11 mouse cellular contexts compared by ENCODE assay signal in the genomic region with DNA sequence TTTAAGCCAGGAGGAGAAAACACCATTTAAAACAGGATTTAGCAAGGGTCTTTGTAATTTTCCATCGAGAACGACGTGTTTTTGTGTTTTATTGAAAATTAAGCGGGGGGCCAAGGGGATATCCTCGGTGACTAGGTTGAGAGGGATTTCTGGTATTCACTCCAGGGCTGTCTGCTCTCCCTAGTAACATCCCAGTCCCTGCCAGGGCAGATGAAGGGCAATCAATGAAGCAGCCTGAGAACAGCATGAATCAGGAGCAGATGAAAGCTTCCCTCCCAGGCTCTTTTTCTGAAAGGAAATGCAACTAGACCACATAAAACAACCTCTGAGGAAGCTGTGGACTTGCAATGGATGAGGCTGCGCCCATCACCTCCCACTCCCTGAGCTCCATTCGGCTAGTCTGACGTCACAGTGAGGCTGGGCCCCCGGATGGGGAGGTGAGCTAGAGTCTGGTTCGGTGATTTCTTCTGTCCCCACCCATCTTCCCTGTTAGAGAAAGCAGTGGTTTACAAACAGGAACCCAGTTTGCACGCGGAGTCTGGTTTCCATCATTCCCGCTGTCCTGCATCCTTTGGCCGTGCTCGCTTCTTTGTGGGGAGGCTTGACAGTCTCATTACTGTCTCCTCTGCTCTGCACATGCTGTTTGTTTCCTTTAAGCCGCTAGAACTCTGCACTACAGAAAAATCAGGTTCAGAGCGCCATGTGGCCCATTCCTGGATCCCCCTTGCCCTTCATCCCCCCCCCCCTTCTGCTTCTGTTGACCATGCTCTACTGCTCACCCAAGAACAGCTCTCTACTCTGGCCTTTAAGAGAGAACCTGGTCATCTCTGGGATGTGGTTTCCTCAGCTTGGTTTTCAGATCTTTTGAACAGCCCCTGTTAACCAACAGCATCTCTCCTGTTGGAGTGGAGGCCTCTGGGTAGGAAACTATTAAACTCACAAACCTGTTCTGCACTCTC. TPM values are rescaled to one million over a fixed set of nuclear protein-coding genes. Genes with fewer than 3 reads are reported as not detected.
DNase-seq lines count a peak whose midpoint lies in the region; ATAC-seq and TF ChIP-seq lines count a peak whose summit lies in the region.
"Had no signal": no experiment of that assay in that cellular context is flagged by ENCODE, and none has a peak within 500 bp of the region (broad histone marks: within the 10 kb centered on the region; RNA-seq: fewer than 3 reads in every experiment).

No protein-coding gene starts in this region.

- ATAC-seq in lung, embryonic 14.5 days (ENCODE audit: insufficient read depth) = no peak
- peak; percentile 81 for ATAC-seq in intestine, embryonic 15.5 days
- no peak for ATAC-seq in inflammation-experienced regulatory T-cells, adult 6 months

- H3K36me3 ChIP-seq in lung, embryonic 14.5 days (ENCODE audit: insufficient read depth) = no peaks in the 10 kb centered on the region
- no peaks in the 10 kb centered on the region for H3K36me3 ChIP-seq in intestine, embryonic 15.5 days
- H3K36me3 ChIP-seq: midbrain, embryonic 12.5 days had no signal

- H3K4me2 ChIP-seq in lung, embryonic 14.5 days = no peak overlapping the region
- H3K4me2 ChIP-seq in intestine, embryonic 15.5 days (replicated peaks) = peak overlapping the region; percentile 47
- H3K4me2 ChIP-seq: midbrain, embryonic 12.5 days had no signal

- no peak for TF ChIP-seq POLR2A in olfactory bulb, adult 2 months (IDR thresholded peaks at IDR 0.05; ENCODE audit: insufficient read depth, low read depth, low read length)

- no peak overlapping the region for H3K27ac ChIP-seq in lung, embryonic 14.5 days (ENCODE audit: low read depth)
- no peak overlapping the region for H3K27ac ChIP-seq in intestine, embryonic 15.5 days
- peak overlapping the region; percentile 15; the same call in 1 of the 2 replicates for H3K27ac ChIP-seq in olfactory bulb, adult 2 months (ENCODE audit: insufficient read depth, low read depth, low read length)
- H3K27ac ChIP-seq in layer of hippocampus, adult 2 months = no peak overlapping the region
- H3K27ac ChIP-seq: midbrain, embryonic 12.5 days had no signal

- 50% methylated on average over 17 of the region's 17 CpGs for WGBS in lung, embryonic 14.5 days
- WGBS in intestine, embryonic 15.5 days = 38% methylated on average over 17 of the region's 17 CpGs
- 43% methylated on average over 17 of the region's 17 CpGs for WGBS in olfactory bulb, adult 2 months

- H3K4me1 ChIP-seq in lung, embryonic 14.5 days (ENCODE audit: insufficient read depth) = no peaks in the 10 kb centered on the region
- H3K4me1 ChIP-seq in intestine, embryonic 15.5 days (replicated peaks) = 0 out of 2 replicates have a peak, but pooled peaks cover 5% of the 10 kb centered on the region
- H3K4me1 ChIP-seq in olfactory bulb, adult 2 months (ENCODE audit: control insufficient read depth, insufficient read depth, low read length) = peaks cover 7% of the 10 kb centered on the region

- H3K9ac ChIP-seq in lung, embryonic 14.5 days = no peak overlapping the region
- no peak overlapping the region for H3K9ac ChIP-seq in intestine, embryonic 15.5 days
- H3K9ac ChIP-seq: midbrain, embryonic 12.5 days had no signal

- peak; percentile 13 for DNase-seq in lung, embryonic 14.5 days
- DNase-seq in lung, postnatal 25 days (ENCODE audit: low spot score) = no peak
- DNase-seq in embryo, embryonic 11 days = peak; percentile 37
- no peak for DNase-seq in adrenal gland, postnatal 14 days
- no peak for DNase-seq in layer of hippocampus, adult 2 months (ENCODE audit: low spot score in 2 of 2)
- DNase-seq: cerebellum, postnatal 36 days; thymus, adult 18-20 months had no signal

- no peak overlapping the region for H3K4me3 ChIP-seq in lung, embryonic 14.5 days (ENCODE audit: low read depth, low read length)
- H3K4me3 ChIP-seq in intestine, embryonic 15.5 days (replicated peaks) = no peak overlapping the region
- H3K4me3 ChIP-seq in olfactory bulb, adult 2 months (ENCODE audit: insufficient read depth, low read depth, low read length) = no peak overlapping the region
- H3K4me3 ChIP-seq in layer of hippocampus, adult 2 months = no peak overlapping the region
- H3K4me3 ChIP-seq: midbrain, embryonic 12.5 days had no signal

- no peak for TF ChIP-seq CTCF in lung, embryonic 14.5 days (IDR thresholded peaks at IDR 0.05; ENCODE audit: low read depth)
- no peak for TF ChIP-seq CTCF in olfactory bulb, adult 2 months (IDR thresholded peaks at IDR 0.05; ENCODE audit: insufficient read depth, low read depth, low read length)
- TF ChIP-seq CTCF in layer of hippocampus, adult 2 months (conservative IDR thresholded peaks at IDR 0.05) = no peak

- H3K27me3 ChIP-seq in lung, embryonic 14.5 days (ENCODE audit: insufficient read depth, low read length) = no peaks in the 10 kb centered on the region
- H3K27me3 ChIP-seq in intestine, embryonic 15.5 days (replicated peaks) = no peaks in the 10 kb centered on the region
- H3K27me3 ChIP-seq: midbrain, embryonic 12.5 days had no signal

- no peaks in the 10 kb centered on the region for H3K9me3 ChIP-seq in lung, embryonic 14.5 days (ENCODE audit: low read depth, low read length)
- H3K9me3 ChIP-seq in intestine, embryonic 15.5 days = no peaks in the 10 kb centered on the region
- H3K9me3 ChIP-seq: midbrain, embryonic 12.5 days had no signal

RNA-seq across cellular contexts. Expression of a gene that starts 27.5 kb away (rescaled TPM):
- 0.09 and 0.33 TPM in 2 replicates for polyA plus RNA-seq in lung, embryonic 14.5 days (2014; fragmentation: Nextera tagmentation; extraction: Ambion mirVana)
- polyA plus RNA-seq in intestine, embryonic 15.5 days (2015; fragmentation: Nextera tagmentation; extraction: Ambion mirVana) = 4.2 and 4.4 TPM in 2 replicates
- 119 TPM in 1 of 2 replicates, not detected in the other for polyA plus RNA-seq in olfactory bulb, adult 2 months (2012; ENCODE audit: insufficient read depth, insufficient read length, low replicate concordance, missing spikeins)
- polyA plus RNA-seq in inflammation-experienced regulatory T-cells, adult 6 months (2017; shearing (Covaris generic)) = not detected
- 17.5 and 21.2 TPM in 2 replicates for total RNA-seq in adrenal gland, postnatal 14 days (2021)
- 10 to 100 TPM; 13.3 to 13.7 TPM for total RNA-seq in layer of hippocampus, adult 2 months (2021)

Comparison
In these comparisons a context has a peak if more than half of its experiments do, and no peak if none do; other contexts are left out.
1. DNase-seq: peak in lung, embryonic 14.5 days (single experiment) and embryo, embryonic 11 days (single experiment); none in lung, postnatal 25 days (single experiment), adrenal gland, postnatal 14 days (single experiment) and layer of hippocampus, adult 2 months (0 of 2).
2. RNA of a gene that starts 27.5 kb away (polyA plus RNA-seq): 119 TPM in olfactory bulb, adult 2 months; 4.2 to 4.4 TPM in intestine, embryonic 15.5 days, 0.09 to 0.33 TPM in lung, embryonic 14.5 days and not detected in inflammation-experienced regulatory T-cells, adult 6 months; every median in the first group is over 10 times any median in the second.